9 mouse cellular contexts compared by ENCODE assay signal in the genomic region with DNA sequence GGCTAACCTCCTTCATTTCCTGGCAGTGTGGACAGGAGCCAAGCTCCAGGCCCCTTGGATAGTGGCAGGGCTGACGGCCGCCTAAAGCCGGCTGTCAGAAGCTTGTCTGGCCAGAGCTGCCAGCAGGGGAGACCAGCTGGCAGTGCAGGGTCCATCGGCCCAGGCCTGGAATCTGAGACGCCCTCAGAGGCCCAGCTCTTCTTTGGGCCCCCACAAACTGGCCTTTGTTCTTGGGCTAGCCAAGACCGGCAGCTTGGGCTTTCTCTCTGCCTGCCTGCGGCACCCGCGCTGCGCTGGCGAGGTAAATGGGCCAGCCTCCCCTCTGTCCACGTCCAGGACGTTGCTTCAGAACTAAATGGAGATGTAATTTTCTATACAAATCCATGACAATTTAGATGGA. TPM values are rescaled to one million over a fixed set of nuclear protein-coding genes. Genes with fewer than 3 reads are reported as not detected.
DNase-seq lines count a peak whose midpoint lies in the region; ATAC-seq and TF ChIP-seq lines count a peak whose summit lies in the region.
"Had no signal": no experiment of that assay in that cellular context is flagged by ENCODE, and none has a peak within 500 bp of the region (broad histone marks: within the 10 kb centered on the region; RNA-seq: fewer than 3 reads in every experiment).

No protein-coding gene starts in this region.

- H3K4me1 ChIP-seq in lung, embryonic 14.5 days (ENCODE audit: insufficient read depth) = peaks cover 30% of the 10 kb centered on the region
- H3K4me1 ChIP-seq in lung, adult 2 months (ENCODE audit: control insufficient read depth, insufficient read depth, low read length) = peaks cover 2% of the 10 kb centered on the region; the same call in 1 of the 2 replicates
- peaks cover 39% of the 10 kb centered on the region for H3K4me1 ChIP-seq in hindbrain, postnatal 0 days (ENCODE audit: insufficient read depth, low read length)
- peaks cover 30% of the 10 kb centered on the region for H3K4me1 ChIP-seq in neural tube, embryonic 14.5 days (ENCODE audit: control insufficient read depth, insufficient read depth, low read length)

- TF ChIP-seq POLR2A in lung, adult 2 months (IDR thresholded peaks at IDR 0.05; ENCODE audit: borderline replicate concordance, extremely low read depth, low read depth, low read length) = no peak

- no peak overlapping the region for H3K27ac ChIP-seq in lung, embryonic 14.5 days (ENCODE audit: low read depth)
- H3K27ac ChIP-seq in hindbrain, postnatal 0 days = peak overlapping the region; percentile 65
- H3K27ac ChIP-seq in neural tube, embryonic 14.5 days (ENCODE audit: low read depth, low read length) = peak overlapping the region; percentile 29; the same call in 1 of the 2 replicates
- H3K27ac ChIP-seq: limb, embryonic 15.5 days had no signal

- no peak overlapping the region for H3K9ac ChIP-seq in lung, embryonic 14.5 days
- no peak overlapping the region for H3K9ac ChIP-seq in hindbrain, postnatal 0 days (replicated peaks; ENCODE audit: low read length)
- no peak overlapping the region for H3K9ac ChIP-seq in neural tube, embryonic 14.5 days (replicated peaks; ENCODE audit: low read depth, low read length)
- H3K9ac ChIP-seq: limb, embryonic 15.5 days had no signal

- no peak overlapping the region for H3K4me2 ChIP-seq in lung, embryonic 14.5 days
- H3K4me2 ChIP-seq in hindbrain, postnatal 0 days (ENCODE audit: low read depth, low read length) = no peak overlapping the region
- H3K4me2 ChIP-seq in neural tube, embryonic 14.5 days (ENCODE audit: low read depth, low read length) = no peak overlapping the region
- H3K4me2 ChIP-seq: limb, embryonic 15.5 days had no signal

- H3K27me3 ChIP-seq in lung, embryonic 14.5 days (ENCODE audit: insufficient read depth, low read length) = peaks cover 4% of the 10 kb centered on the region; the same call in 1 of the 2 replicates
- H3K27me3 ChIP-seq in hindbrain, postnatal 0 days (ENCODE audit: insufficient read depth, low read length) = no peaks in the 10 kb centered on the region
- H3K27me3 ChIP-seq in neural tube, embryonic 14.5 days (ENCODE audit: control insufficient read depth, insufficient read depth, low read length) = no peaks in the 10 kb centered on the region

- no peak overlapping the region for H3K4me3 ChIP-seq in lung, embryonic 14.5 days (ENCODE audit: low read depth, low read length)
- no peak overlapping the region for H3K4me3 ChIP-seq in lung, adult 2 months (replicated peaks; ENCODE audit: extremely low read depth, low read depth, low read length)
- H3K4me3 ChIP-seq in hindbrain, postnatal 0 days (ENCODE audit: low read length) = no peak overlapping the region
- H3K4me3 ChIP-seq in neural tube, embryonic 14.5 days (ENCODE audit: low read depth, low read length) = no peak overlapping the region
- H3K4me3 ChIP-seq: limb, embryonic 15.5 days had no signal

- no peak for ATAC-seq in lung, embryonic 14.5 days (ENCODE audit: insufficient read depth)
- peak; percentile 41 for ATAC-seq in hindbrain, postnatal 0 days
- ATAC-seq in neural tube, embryonic 14.5 days (ENCODE audit: low read depth) = no peak

- 51% methylated on average over 13 of the region's 13 CpGs for WGBS in lung, embryonic 14.5 days
- 75% methylated on average over 13 of the region's 13 CpGs for WGBS in lung, adult 2 months
- WGBS in hindbrain, postnatal 0 days = 28% methylated on average over 13 of the region's 13 CpGs
- WGBS in neural tube, embryonic 14.5 days = 23% methylated on average over 13 of the region's 13 CpGs

- no peaks in the 10 kb centered on the region for H3K9me3 ChIP-seq in lung, embryonic 14.5 days (ENCODE audit: low read depth, low read length)
- H3K9me3 ChIP-seq in hindbrain, postnatal 0 days (ENCODE audit: low read length) = no peaks in the 10 kb centered on the region
- H3K9me3 ChIP-seq in neural tube, embryonic 14.5 days (ENCODE audit: control insufficient read depth, low read length) = no peaks in the 10 kb centered on the region
- H3K9me3 ChIP-seq: limb, embryonic 15.5 days had no signal

- peak; percentile 36 for DNase-seq in lung, embryonic 14.5 days
- no peak for DNase-seq in lung, adult 2 months
- DNase-seq in embryo, embryonic 10.5 days (ENCODE audit: low spot score) = peak; percentile 77
- DNase-seq in hindbrain, postnatal 0 days (ENCODE audit: low spot score) = peak; percentile 83
- no peak for DNase-seq in frontal cortex, postnatal 36 days (ENCODE audit: low spot score in 2 of 2)
- DNase-seq in thymus, adult 18-20 months = no peak
- DNase-seq in testis, postnatal 14 days (ENCODE audit: low spot score) = no peak

- no peaks in the 10 kb centered on the region for H3K36me3 ChIP-seq in lung, embryonic 14.5 days (ENCODE audit: insufficient read depth)
- H3K36me3 ChIP-seq in hindbrain, postnatal 0 days (ENCODE audit: insufficient read depth, low read length) = no peaks in the 10 kb centered on the region
- H3K36me3 ChIP-seq in neural tube, embryonic 14.5 days (ENCODE audit: control insufficient read depth, insufficient read depth, low read length) = no peaks in the 10 kb centered on the region
- H3K36me3 ChIP-seq: limb, embryonic 15.5 days had no signal

- TF ChIP-seq CTCF in lung, embryonic 14.5 days (IDR thresholded peaks at IDR 0.05; ENCODE audit: low read depth) = no peak
- TF ChIP-seq CTCF in lung, adult 2 months (IDR thresholded peaks at IDR 0.05; ENCODE audit: insufficient read depth, low read length) = no peak
- TF ChIP-seq CTCF in hindbrain, postnatal 0 days (IDR thresholded peaks at IDR 0.05; ENCODE audit: low read depth) = peak; percentile 33; the same call in 1 of the 2 replicates

RNA-seq across cellular contexts. Expression of gene 4930404H24Rik, which starts 4.3 kb away (rescaled TPM):
- not detected in 2 replicates for polyA plus RNA-seq in lung, embryonic 14.5 days (2014; fragmentation: Nextera tagmentation; extraction: Ambion mirVana)
- polyA plus RNA-seq in lung, adult 2 months (2012; rRNA removed) = not detected in 2 replicates
- total RNA-seq in hindbrain, postnatal 0 days (2014; rRNA removed) = not detected in 2 replicates
- polyA plus RNA-seq in hindbrain, postnatal 0 days (2015; fragmentation: Nextera tagmentation; extraction: Ambion mirVana) = not detected in 2 replicates
- not detected in 2 replicates for polyA plus RNA-seq in neural tube, embryonic 14.5 days (2014; fragmentation: Nextera tagmentation; extraction: Ambion mirVana)
- polyA plus RNA-seq: limb, embryonic 15.5 days had no signal

RNA-seq across cellular contexts. Expression of gene Nol4l, which starts 32.9 kb away (rescaled TPM):
- polyA plus RNA-seq in lung, embryonic 14.5 days (2014; fragmentation: Nextera tagmentation; extraction: Ambion mirVana) = 13.6 and 13.9 TPM in 2 replicates
- polyA plus RNA-seq in lung, adult 2 months (2012; rRNA removed) = 14.7 TPM in 2 replicates
- total RNA-seq in hindbrain, postnatal 0 days (2014; rRNA removed) = 68.3 and 80.8 TPM in 2 replicates
- 23.7 and 24.2 TPM in 2 replicates for polyA plus RNA-seq in hindbrain, postnatal 0 days (2015; fragmentation: Nextera tagmentation; extraction: Ambion mirVana)
- 44.4 and 47.9 TPM in 2 replicates for polyA plus RNA-seq in neural tube, embryonic 14.5 days (2014; fragmentation: Nextera tagmentation; extraction: Ambion mirVana)

Comparison
In these comparisons a context has a peak if more than half of its experiments do, and no peak if none do; other contexts are left out.
1. DNase-seq: peak in lung, embryonic 14.5 days (single experiment), embryo, embryonic 10.5 days (single experiment) and hindbrain, postnatal 0 days (single experiment); none in lung, adult 2 months (single experiment), frontal cortex, postnatal 36 days (0 of 2), thymus, adult 18-20 months (0 of 2) and testis, postnatal 14 days (single experiment).